Mouse (Mus musculus) heart, adult 8-10 months (tissue): ENCODE data around the gene 6820408C15Rik. TPM values are rescaled to one million over a fixed set of nuclear protein-coding genes. Genes with fewer than 3 reads are reported as not detected.
"Not testable (repeated sequence)": the region's sequence is repeated elsewhere in the genome, so short reads cannot be mapped to it uniquely, and the experiment has no call there.

Source experiments
- DNase-seq: peaks from one replicate; pipeline ENCODE4 v3.0.0; 2022; ENCODE audit warnings: low spot score
- total RNA-seq, 4 experiments: library from RNA; stranded (reverse); gene quantifications; 2 replicates each; pipeline ENCODE4 v1.2.4; 2022

Gene 6820408C15Rik
- total RNA-seq, 4 experiments from 2014 or later, result 1.5 to 2.9 (median 2.3) TPM

DNA sequence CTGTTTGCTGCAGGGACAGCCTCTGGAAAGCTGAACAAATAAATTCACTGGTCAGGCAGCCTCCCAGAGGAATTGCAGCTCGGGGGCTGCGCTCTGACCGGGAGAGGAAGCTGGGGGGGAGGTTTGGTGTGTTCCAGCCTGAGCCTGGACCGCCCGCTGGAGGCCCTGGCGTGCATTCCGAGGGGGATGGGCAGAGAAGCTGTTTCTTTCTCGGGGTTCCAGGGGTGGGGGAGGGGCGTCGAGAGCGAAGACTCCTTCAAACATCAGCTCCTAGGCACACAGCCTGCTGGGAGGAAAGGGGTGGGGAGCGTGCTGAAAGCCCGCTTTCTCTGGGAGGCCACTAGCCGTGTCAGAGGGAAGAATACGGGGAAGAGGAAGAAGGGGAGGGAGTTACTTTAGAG is 4.4 kb upstream of the 6820408C15Rik start:
- no peak for DNase-seq

GRCm38 (mm10) chr2:152411471-152411870 is 3.9 kb upstream of the 6820408C15Rik start:
- DNase-seq, result no peak

DNA sequence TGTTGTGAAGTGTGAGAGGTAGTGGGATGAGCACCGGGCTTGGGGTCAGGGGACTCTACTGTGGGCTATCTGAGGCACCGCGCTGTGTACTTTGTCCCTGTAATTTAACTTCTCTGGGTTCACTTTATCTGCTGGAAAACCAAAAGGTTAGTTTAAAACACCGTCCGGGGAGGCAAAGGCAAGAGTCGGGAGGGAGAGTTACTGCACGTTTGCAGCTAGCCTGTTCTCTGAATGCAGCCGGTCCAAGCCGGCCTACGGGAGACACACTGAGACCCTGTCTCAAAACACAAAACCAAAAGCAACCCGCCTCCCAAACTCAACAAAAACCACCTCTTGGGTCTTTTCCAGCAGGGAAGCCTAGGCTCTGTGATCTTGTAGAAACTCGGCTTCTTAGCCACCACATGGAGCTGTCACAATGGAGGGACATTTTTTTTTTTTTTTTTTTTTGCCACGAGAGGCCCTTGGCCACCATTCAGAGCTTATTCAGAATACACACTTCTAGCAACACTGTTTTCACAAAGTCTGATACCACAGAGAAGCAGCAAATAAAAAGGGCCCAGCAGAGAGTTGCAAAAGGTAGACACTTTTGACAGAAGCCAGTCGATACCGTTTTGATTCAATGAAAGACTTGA is 2.7 kb upstream of the 6820408C15Rik start:
- DNase-seq, result no peak

DNA sequence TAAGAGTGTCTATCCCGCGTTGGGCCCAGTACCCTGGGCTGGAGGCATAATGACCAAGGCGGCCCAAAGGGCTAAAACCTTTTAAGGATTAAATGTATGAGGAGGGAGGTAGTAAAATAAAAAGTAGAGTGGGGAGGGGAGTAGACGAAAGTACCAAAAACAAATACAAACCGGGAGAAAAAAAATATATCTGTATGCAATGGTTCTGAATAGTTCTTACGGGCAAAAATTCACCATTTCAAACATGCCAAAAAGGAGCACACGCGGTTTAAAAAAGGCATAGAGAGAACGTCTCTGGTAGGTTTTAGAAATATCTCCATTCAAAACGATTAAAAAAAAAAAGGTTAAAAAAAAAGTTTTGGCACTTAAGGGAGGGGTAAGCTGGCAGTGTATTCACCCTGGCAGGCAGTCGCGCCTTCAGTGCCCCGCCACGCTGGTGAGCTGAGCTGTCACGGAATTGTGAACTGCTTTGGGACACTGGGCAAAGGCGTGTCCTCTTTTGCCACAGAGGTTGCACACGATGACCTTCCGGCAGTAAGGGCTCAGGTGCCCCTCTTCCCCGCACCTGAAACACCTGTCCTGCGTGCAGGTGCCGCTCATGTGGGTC is 2.1 kb upstream of the 6820408C15Rik start:
- DNase-seq, result no peak

DNA sequence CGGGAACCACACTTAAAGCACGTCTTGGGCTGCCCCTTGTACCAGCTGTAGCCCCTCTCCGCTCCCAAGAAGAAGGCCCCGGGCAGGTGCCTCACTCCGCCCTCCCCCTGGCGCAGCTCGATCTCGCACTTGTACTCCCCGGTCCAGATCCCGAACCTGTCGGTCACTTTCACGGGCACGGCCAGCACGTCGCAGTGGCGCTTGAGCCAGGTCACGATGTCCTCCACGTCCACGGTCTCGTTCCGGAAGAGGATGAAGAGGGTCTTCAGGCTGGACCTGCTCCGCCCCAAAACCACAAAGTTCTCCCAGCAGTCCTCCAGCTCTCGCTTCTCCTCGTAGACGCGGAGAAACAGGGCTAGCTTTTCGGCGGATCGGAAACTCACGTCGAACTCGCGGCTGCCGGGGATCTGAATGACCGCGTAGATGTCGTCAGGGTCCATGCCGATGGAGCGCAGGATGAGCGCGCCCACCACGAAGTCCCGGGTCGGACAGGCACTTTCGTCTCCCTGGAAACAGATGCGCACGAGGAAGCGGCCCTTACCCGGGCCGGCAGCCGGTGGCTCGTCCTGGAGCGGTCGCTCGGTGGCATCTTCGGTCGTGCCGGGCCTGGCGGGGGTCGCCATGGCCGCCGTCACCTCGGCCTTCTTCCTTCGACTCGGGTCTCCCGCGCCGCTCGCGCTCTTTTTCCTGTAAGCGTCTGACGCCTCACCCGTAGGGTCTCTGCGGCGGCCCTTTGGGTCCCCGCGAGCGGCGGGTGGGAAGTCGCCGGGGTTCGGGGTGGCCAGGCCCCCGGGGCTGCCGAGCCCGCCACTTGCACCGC is 1.4 kb upstream of the 6820408C15Rik start:
- no peak for DNase-seq

- DNase-seq, result peak; percentile 81
Measured at GRCm38 (mm10) chr2:152414591-152415165, 709 bp upstream of the 6820408C15Rik start, which contains the start of gene Zcchc3. TSS of gene Zcchc3 (minus strand) at chr2:152415027.

DNA sequence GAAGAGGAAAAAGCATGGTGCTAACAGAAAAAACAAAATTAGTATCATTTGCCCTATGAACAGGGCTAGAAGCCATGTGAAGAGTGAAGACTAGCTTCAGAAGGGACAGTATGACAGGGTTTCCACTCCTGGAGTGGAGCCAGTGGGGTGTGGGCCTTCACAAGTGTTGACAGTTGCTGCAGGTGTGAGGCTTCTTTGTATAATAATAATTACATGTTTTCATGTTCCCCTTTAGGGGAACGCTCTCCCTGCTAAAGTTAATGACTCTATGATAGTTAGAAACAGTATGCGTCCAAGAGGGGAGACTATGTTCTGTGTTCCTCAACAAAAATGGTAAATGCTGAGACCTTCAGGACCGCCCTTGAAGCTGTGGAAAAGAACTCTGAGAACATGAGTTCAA is 399 bp downstream of the 6820408C15Rik start:
- no peak for DNase-seq

GRCm38 (mm10) chr2:152427493-152427892 is 12.1 kb downstream of the 6820408C15Rik start:
- no peak for DNase-seq

GRCm38 (mm10) chr2:152428481-152428880 is 13.1 kb downstream of the 6820408C15Rik start:
- not testable (repeated sequence) for DNase-seq

DNA sequence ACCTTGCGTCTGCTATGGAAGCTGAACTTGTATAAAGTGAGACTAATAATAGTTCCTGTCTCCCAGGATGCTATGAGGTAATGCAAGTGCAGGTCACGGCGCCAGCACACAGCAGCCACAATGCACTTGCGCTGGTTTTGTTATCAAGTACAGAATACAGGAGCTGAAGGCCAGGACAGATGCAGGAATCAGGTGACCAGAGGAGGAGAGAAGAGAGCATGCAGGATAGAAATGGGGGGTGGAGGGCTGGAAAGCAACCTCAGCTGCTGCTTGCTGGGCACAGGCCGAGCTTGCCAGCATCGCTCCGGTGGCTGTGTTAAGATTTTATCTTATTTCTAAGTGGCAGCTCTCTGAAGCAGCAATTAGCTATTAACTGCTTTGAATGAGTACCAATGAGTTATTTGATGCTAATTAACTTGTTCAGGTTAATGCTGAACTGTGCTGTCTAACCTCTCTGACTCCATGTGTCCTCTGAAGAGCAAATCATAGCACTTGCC is 21.1 kb downstream of the 6820408C15Rik start:
- peak; percentile 24 for DNase-seq

- peak; percentile 74 for DNase-seq
Measured at GRCm38 (mm10) chr2:152436983-152437860, 21.8 kb downstream of the 6820408C15Rik start.

GRCm38 (mm10) chr2:152438963-152439362 is 23.6 kb downstream of the 6820408C15Rik start:
- no peak for DNase-seq

- no peak for DNase-seq
Measured at GRCm38 (mm10) chr2:152439833-152440232, 24.4 kb downstream of the 6820408C15Rik start.

GRCm38 (mm10) chr2:152442322-152442721 is 26.9 kb downstream of the 6820408C15Rik start:
- no peak for DNase-seq

DNA sequence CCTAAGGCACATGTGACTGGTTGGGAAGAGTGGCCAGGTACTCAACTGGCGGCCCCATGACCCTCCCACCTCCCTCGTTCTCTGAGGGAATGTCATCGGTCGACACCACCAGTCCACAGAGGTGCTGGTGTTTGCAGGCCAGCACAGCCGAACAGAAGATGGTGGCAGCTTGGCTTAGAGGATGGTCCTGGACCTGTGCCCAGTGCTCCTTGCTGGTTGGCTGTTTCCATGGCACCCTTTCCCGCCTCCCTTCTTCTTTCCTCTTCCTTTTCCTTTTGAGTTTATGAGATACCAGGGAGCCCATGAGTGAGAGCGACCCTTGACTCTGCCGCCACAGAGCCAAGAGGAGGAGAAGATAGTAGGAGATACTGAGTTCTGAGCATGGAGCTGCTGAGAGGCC is 27.9 kb downstream of the 6820408C15Rik start:
- no peak for DNase-seq

GRCm38 (mm10) chr2:152446642-152447041 is 31.3 kb downstream of the 6820408C15Rik start:
- no peak for DNase-seq

GRCm38 (mm10) chr2:152447461-152447860 is 32.1 kb downstream of the 6820408C15Rik start:
- no peak for DNase-seq

DNA sequence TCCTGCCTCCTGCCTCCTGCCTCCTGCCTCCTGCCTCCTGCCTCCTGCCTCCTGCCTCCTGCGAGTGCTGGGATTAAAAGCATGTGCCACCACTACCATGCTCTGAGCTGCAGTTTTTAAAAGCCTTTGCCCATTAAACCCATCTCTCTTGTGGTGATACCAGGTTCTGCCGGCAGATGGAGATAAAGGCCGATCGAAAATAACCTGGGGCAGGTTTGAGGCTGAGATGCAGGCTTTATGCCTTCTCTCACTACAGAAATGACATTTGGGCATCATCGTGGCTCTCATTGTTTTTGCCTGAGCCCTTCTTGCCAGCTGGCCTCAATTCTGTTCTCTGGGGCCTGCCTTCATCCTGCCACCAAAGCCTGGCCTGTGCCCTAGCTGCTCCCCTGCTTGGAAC is 34.9 kb downstream of the 6820408C15Rik start:
- DNase-seq, result no peak

DNA sequence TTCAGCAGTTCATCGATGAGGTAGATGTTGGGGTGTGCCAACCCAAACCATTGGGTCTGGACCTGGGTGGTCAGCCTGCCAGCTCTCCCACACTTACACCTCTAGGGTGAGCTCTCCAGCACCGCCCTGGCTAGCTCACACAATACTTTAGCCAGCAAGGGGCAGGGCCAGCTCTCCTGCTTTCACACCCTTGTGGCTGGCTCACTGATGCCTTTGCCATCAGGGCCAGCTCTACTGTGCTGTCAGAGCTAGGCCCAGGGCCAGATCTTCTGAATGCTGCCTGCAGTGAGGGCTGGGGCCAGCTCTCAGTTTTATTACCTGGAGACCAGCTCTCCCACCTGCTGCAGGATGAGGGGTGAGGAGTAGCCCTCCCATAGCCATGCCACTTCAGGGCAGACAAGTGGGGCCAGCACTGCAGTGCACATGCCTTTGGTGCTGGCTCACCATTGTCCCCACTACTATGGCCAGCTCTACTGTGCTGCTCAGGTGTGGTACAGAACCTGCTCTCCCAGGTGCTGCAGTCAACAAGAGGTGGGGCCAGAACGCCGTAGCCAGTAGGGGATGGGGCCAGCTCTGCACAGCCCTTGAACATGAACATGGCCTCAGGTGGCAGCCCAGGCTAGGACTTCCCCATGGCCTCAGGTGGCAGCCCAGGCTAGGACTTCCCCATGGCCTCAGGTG is 36.9 kb downstream of the 6820408C15Rik start:
- DNase-seq, result peak; percentile 24

- DNase-seq, result no peak
Measured at GRCm38 (mm10) chr2:152459241-152459640, 43.9 kb downstream of the 6820408C15Rik start.
